Mouse (Mus musculus) forebrain, embryonic 10.5 days (tissue): ENCODE measurements around the gene Kcng4. TPM values are rescaled to one million over a fixed set of nuclear protein-coding genes. Genes with fewer than 3 reads are reported as not detected.
A peak's percentile ranks its signal among the peaks of the same experiment; 100 is the strongest.

ENCODE experiments used
- DNase-seq: peaks from one replicate; pipeline ENCODE4 v3.0.0-alpha.2; 2017; ENCODE audit warnings: low spot score; ENCODE audit errors: extremely low spot score
- H3K27ac ChIP-seq: fragments of 300-500 bp; sonication (generic); 2 replicates; pipeline ENCODE4 v1.5.1; 2016; ENCODE audit warnings: mild to moderate bottlenecking
- H3K27me3 ChIP-seq: fragments of 300-500 bp; sonication (generic); 2 replicates; pipeline ENCODE4 v1.6.1; 2016; ENCODE audit warnings: mild to moderate bottlenecking; ENCODE audit not compliant: poor library complexity, severe bottlenecking
- H3K36me3 ChIP-seq: fragments of 300-500 bp; sonication (generic); replicated peaks from 2 replicates; pipeline ENCODE4 v1.6.1; 2016; ENCODE audit warnings: mild to moderate bottlenecking, moderate library complexity
- H3K4me1 ChIP-seq: fragments of 300-500 bp; sonication (generic); 2 replicates; pipeline ENCODE4 v1.6.1; 2016
- H3K4me3 ChIP-seq: fragments of 300-500 bp; sonication (generic); 2 replicates; pipeline ENCODE4 v1.5.1; 2016; ENCODE audit warnings: mild to moderate bottlenecking, moderate library complexity
- H3K9me3 ChIP-seq: fragments of 300-500 bp; sonication (generic); 2 replicates; pipeline ENCODE4 v1.6.1; 2016; ENCODE audit warnings: mild to moderate bottlenecking, moderate library complexity
- WGBS: fragments of 180-500 bp; shearing (Covaris S2); methylation state at CpG from one replicate; pipeline ENCODE4 v1.1.7; 2016; 5-methylcytosine and 5-hydroxymethylcytosine counted together
- polyA plus RNA-seq: library from polyadenylated mRNA; unstranded; fragments of >200 nt; fragmentation: Nextera tagmentation; extraction: Ambion mirVana; gene quantifications from 2 replicates; pipeline ENCODE4 v1.2.1, GENCODE M21; 2016

Kcng4 gene
- polyA plus RNA-seq, 1 experiment from 2014 or later: 0.10 TPM

- H3K27me3 ChIP-seq: peaks cover 61% of the 10 kb centered on the region
- H3K27ac ChIP-seq: 0 out of 2 replicates have a peak overlapping the region, but pooled peaks have one; percentile 1
- H3K4me1 ChIP-seq: peaks cover 38% of the 10 kb centered on the region
- WGBS: 72% methylated on average over 7 of the region's 7 CpGs
- no peak overlapping the region for H3K4me3 ChIP-seq
- DNase-seq: no peak
- no peaks in the 10 kb centered on the region for H3K9me3 ChIP-seq
- no peaks in the 10 kb centered on the region for H3K36me3 ChIP-seq
Observed at GRCm38 (mm10) chr8:119636766-119637165, 1.3 kb upstream of the Kcng4 start.

GRCm38 (mm10) chr8:119635958-119636357, 478 bp upstream of the Kcng4 start:
- Histone ChIP-seq H3K27me3 (peaks cover 61% of the 10 kb centered on the region), H3K4me3 (no peak overlapping the region), H3K36me3 (no peaks in the 10 kb centered on the region), H3K27ac (no peak overlapping the region), H3K4me1 (peaks cover 44% of the 10 kb centered on the region), H3K9me3 (no peaks in the 10 kb centered on the region)
- DNase-seq: no peak
- 68% methylated on average over 2 of the region's 2 CpGs for WGBS

- H3K4me3 ChIP-seq: no peak overlapping the region
- no peaks in the 10 kb centered on the region for H3K9me3 ChIP-seq
- peak; percentile 44 for DNase-seq
- 0 out of 2 replicates have a peak overlapping the region, but pooled peaks have one; percentile 40 for H3K27ac ChIP-seq
- peaks cover 61% of the 10 kb centered on the region for H3K27me3 ChIP-seq
- WGBS: 29% methylated on average over 14 of the region's 14 CpGs
- no peaks in the 10 kb centered on the region for H3K36me3 ChIP-seq
- peaks cover 56% of the 10 kb centered on the region for H3K4me1 ChIP-seq
Observed at GRCm38 (mm10) chr8:119634616-119635336, 704 bp downstream of the Kcng4 start.

GRCm38 (mm10) chr8:119632909-119633308, 2.6 kb downstream of the Kcng4 start:
- no peak overlapping the region; the same call in 1 of the 2 replicates for H3K4me3 ChIP-seq
- 52% methylated on average over 29 of the region's 29 CpGs for WGBS
- H3K4me1 ChIP-seq: peaks cover 63% of the 10 kb centered on the region
- no peaks in the 10 kb centered on the region for H3K9me3 ChIP-seq
- no peak for DNase-seq
- no peaks in the 10 kb centered on the region for H3K36me3 ChIP-seq
- H3K27me3 ChIP-seq: peaks cover 61% of the 10 kb centered on the region
- peak overlapping the region; percentile 31; the same call in 1 of the 2 replicates for H3K27ac ChIP-seq

- no peak overlapping the region for H3K27ac ChIP-seq
- peaks cover 54% of the 10 kb centered on the region for H3K27me3 ChIP-seq
- no peaks in the 10 kb centered on the region for H3K9me3 ChIP-seq
- H3K36me3 ChIP-seq: no peaks in the 10 kb centered on the region
- WGBS: 80% methylated on average over 9 of the region's 9 CpGs
- H3K4me1 ChIP-seq: peaks cover 70% of the 10 kb centered on the region
- no peak overlapping the region for H3K4me3 ChIP-seq
- no peak for DNase-seq
Observed at GRCm38 (mm10) chr8:119632246-119632645, 3.2 kb downstream of the Kcng4 start.

- Histone ChIP-seq H3K4me1 (peaks cover 61% of the 10 kb centered on the region), H3K4me3 (no peak overlapping the region), H3K9me3 (no peaks in the 10 kb centered on the region), H3K36me3 (no peaks in the 10 kb centered on the region), H3K27ac (no peak overlapping the region), H3K27me3 (peaks cover 40% of the 10 kb centered on the region)
- DNase-seq: no peak
- 47% methylated on average over 3 of the region's 3 CpGs for WGBS
Observed at GRCm38 (mm10) chr8:119630841-119631240, 4.6 kb downstream of the Kcng4 start.

GRCm38 (mm10) chr8:119627613-119628359, 7.7 kb downstream of the Kcng4 start:
- 50% methylated on average over 10 of the region's 10 CpGs for WGBS
- Histone ChIP-seq H3K36me3 (no peaks in the 10 kb centered on the region), H3K9me3 (no peaks in the 10 kb centered on the region), H3K27ac (peak overlapping the region; percentile 66; the same call in 1 of the 2 replicates), H3K4me1 (peaks cover 35% of the 10 kb centered on the region), H3K4me3 (no peak overlapping the region), H3K27me3 (peaks cover 20% of the 10 kb centered on the region)
- peak; percentile 37 for DNase-seq

GRCm38 (mm10) chr8:119627199-119627598, 8.3 kb downstream of the Kcng4 start:
- DNase-seq: no peak
- Histone ChIP-seq H3K27me3 (peaks cover 14% of the 10 kb centered on the region), H3K4me3 (no peak overlapping the region), H3K9me3 (no peaks in the 10 kb centered on the region), H3K4me1 (peaks cover 38% of the 10 kb centered on the region), H3K36me3 (no peaks in the 10 kb centered on the region), H3K27ac (0 out of 2 replicates have a peak overlapping the region, but pooled peaks have one; percentile 66)
- WGBS: 89% methylated on average over 7 of the region's 7 CpGs

GRCm38 (mm10) chr8:119625788-119626187, 9.7 kb downstream of the Kcng4 start:
- no peaks in the 10 kb centered on the region for H3K9me3 ChIP-seq
- H3K4me1 ChIP-seq: peaks cover 33% of the 10 kb centered on the region
- 78% methylated on average over 22 of the region's 22 CpGs for WGBS
- peaks cover 9% of the 10 kb centered on the region; the same call in 1 of the 2 replicates for H3K27me3 ChIP-seq
- H3K36me3 ChIP-seq: no peaks in the 10 kb centered on the region
- no peak for DNase-seq
- no peak overlapping the region for H3K4me3 ChIP-seq
- H3K27ac ChIP-seq: no peak overlapping the region

GRCm38 (mm10) chr8:119624916-119625315, 10.6 kb downstream of the Kcng4 start:
- Histone ChIP-seq H3K4me3 (no peak overlapping the region), H3K4me1 (peaks cover 27% of the 10 kb centered on the region), H3K9me3 (no peaks in the 10 kb centered on the region), H3K36me3 (no peaks in the 10 kb centered on the region), H3K27ac (no peak overlapping the region), H3K27me3 (peaks cover 9% of the 10 kb centered on the region; the same call in 1 of the 2 replicates)
- 91% methylated on average over 7 of the region's 7 CpGs for WGBS
- DNase-seq: no peak

GRCm38 (mm10) chr8:119623744-119624143, 11.7 kb downstream of the Kcng4 start:
- Histone ChIP-seq H3K36me3 (no peaks in the 10 kb centered on the region), H3K4me3 (no peak overlapping the region), H3K4me1 (peaks cover 21% of the 10 kb centered on the region), H3K27ac (no peak overlapping the region), H3K27me3 (peaks cover 9% of the 10 kb centered on the region; the same call in 1 of the 2 replicates), H3K9me3 (no peaks in the 10 kb centered on the region)
- WGBS: 87% methylated on average over 1 of the region's 1 CpGs
- no peak for DNase-seq

- no peaks in the 10 kb centered on the region for H3K9me3 ChIP-seq
- DNase-seq: no peak
- peaks cover 9% of the 10 kb centered on the region; the same call in 1 of the 2 replicates for H3K27me3 ChIP-seq
- peaks cover 20% of the 10 kb centered on the region for H3K4me1 ChIP-seq
- no peaks in the 10 kb centered on the region for H3K36me3 ChIP-seq
- WGBS: 90% methylated on average over 8 of the region's 8 CpGs
- no peak overlapping the region for H3K27ac ChIP-seq
- no peak overlapping the region for H3K4me3 ChIP-seq
Observed at GRCm38 (mm10) chr8:119623061-119623460, 12.4 kb downstream of the Kcng4 start.

- no peak overlapping the region for H3K27ac ChIP-seq
- peaks cover 9% of the 10 kb centered on the region; the same call in 1 of the 2 replicates for H3K27me3 ChIP-seq
- H3K4me1 ChIP-seq: peaks cover 15% of the 10 kb centered on the region
- no peak overlapping the region for H3K4me3 ChIP-seq
- DNase-seq: no peak
- H3K36me3 ChIP-seq: no peaks in the 10 kb centered on the region
- 63% methylated on average over 4 of the region's 4 CpGs for WGBS
- no peaks in the 10 kb centered on the region for H3K9me3 ChIP-seq
Observed at GRCm38 (mm10) chr8:119622555-119622954, 12.9 kb downstream of the Kcng4 start.
